Mouse (Mus musculus) heart, postnatal 0 days (tissue): Measurements from ENCODE around the gene Ell2. TPM values are rescaled to one million over a fixed set of nuclear protein-coding genes. Genes with fewer than 3 reads are reported as not detected.

Source experiments
- ATAC-seq: fragments of 200-750 bp; cut with Nextera tagmentation; 2 replicates; pipeline ENCODE4 v1.8.0; 2017; ENCODE audit warnings: low read depth, moderate number of reproducible peaks, moderate library complexity; ENCODE audit not compliant: insufficient read depth
- DNase-seq: peaks from one replicate; pipeline ENCODE4 v3.0.0-alpha.2; 2016; ENCODE audit warnings: low spot score
- H3K27ac ChIP-seq: fragments of 300-500 bp; sonication (generic); 2 replicates; pipeline ENCODE4 v1.5.1; 2014; ENCODE audit warnings: low read depth, mild to moderate bottlenecking
- H3K27me3 ChIP-seq: fragments of 300-500 bp; sonication (generic); 2 replicates; pipeline ENCODE4 v1.6.1; 2014; ENCODE audit warnings: low read length, mixed read lengths; ENCODE audit not compliant: control insufficient read depth, insufficient read depth
- H3K36me3 ChIP-seq: fragments of 300-500 bp; sonication (generic); replicated peaks from 2 replicates; pipeline ENCODE4 v1.6.1; 2014; ENCODE audit warnings: low read length, mixed read lengths; ENCODE audit not compliant: control insufficient read depth, insufficient read depth
- H3K4me1 ChIP-seq: fragments of 300-500 bp; sonication (generic); 2 replicates; pipeline ENCODE4 v1.6.1; 2014; ENCODE audit warnings: antibody characterized with exemption; ENCODE audit not compliant: control insufficient read depth, insufficient read depth
- H3K4me2 ChIP-seq: fragments of 300-500 bp; sonication (generic); 2 replicates; pipeline ENCODE4 v1.6.1; 2014; ENCODE audit warnings: low read depth, mild to moderate bottlenecking, low read length, moderate library complexity
- H3K4me3 ChIP-seq: fragments of 300-500 bp; sonication (generic); 2 replicates; pipeline ENCODE4 v1.5.1; 2014; ENCODE audit warnings: low read depth, low read length
- H3K9ac ChIP-seq: fragments of 300-500 bp; sonication (generic); replicated peaks from 2 replicates; pipeline ENCODE4 v1.6.1; 2014; ENCODE audit warnings: low read depth, low read length, mixed read lengths
- H3K9me3 ChIP-seq: fragments of 300-500 bp; sonication (generic); replicated peaks from 2 replicates; pipeline ENCODE4 v1.6.1; 2016; ENCODE audit warnings: low read length; ENCODE audit not compliant: control insufficient read depth
- CTCF ChIP-seq: IDR thresholded peaks from 2 replicates; pipeline ENCODE4 v1.5.1; 2016; ENCODE audit warnings: antibody characterized with exemption, control low read depth, low read depth
- EP300 ChIP-seq: IDR thresholded peaks from 2 replicates; pipeline ENCODE4 v1.6.1; 2016; ENCODE audit warnings: antibody characterized with exemption, low read depth
- WGBS: fragments of 180-500 bp; shearing (Covaris S2); extraction: QIAGEN DNeasy Blood & Tissue Kit; methylation state at CpG from one replicate; pipeline ENCODE4 v1.1.7; 2014; 5-methylcytosine and 5-hydroxymethylcytosine counted together
- polyA plus RNA-seq: library from polyadenylated mRNA; unstranded; fragments of >200 nt; fragmentation: Nextera tagmentation; extraction: Ambion mirVana; gene quantifications from 2 replicates; pipeline ENCODE4 v1.2.1, GENCODE M21; 2015
- total RNA-seq: library from RNA; depleted of rRNA; stranded (reverse); fragments of >200 nt; gene quantifications from 2 replicates; pipeline ENCODE4 v1.2.3, GENCODE M21; 2014; ENCODE audit warnings: low replicate concordance

Gene Ell2
- total and polyA plus RNA-seq, 2 experiments from 2014 or later = 2.5 to 2.9 TPM

DNA sequence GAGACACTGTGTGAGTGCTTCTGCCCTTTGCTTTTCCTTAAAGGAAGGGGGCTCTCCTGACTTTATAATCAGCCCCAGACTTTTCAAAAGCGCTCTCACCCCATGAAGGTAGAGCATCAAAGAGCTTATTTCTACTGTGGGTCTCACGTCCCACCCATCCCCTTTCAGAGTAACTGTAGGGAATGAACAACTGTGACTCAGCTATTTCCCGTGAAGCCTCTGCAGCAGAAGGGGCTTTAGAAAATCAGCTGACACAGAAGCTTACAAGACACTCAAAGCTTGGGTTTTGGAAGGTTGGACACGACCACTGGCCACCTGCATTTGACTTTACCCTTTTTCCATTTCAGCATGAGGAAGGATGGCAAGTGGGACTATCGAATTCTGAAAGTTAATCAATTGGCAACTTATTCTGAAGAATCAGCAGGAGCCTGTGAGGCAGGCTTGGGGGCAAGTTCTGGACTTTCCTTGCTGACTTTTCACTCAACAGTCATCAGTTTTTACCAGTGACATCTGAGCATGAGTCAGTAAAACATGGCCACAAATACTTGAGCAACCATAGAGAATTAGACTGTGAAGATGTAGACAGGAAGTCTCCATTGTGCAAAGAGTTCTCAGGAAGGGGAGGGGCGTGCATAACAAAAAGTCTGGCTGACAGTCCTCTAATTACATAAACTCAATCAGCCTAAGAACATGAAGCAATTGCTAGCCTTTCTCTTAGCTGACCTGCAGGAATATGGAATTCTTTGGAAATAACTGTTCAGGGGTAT is 87.5 kb downstream of the Ell2 start:
- Histone ChIP-seq H3K27ac (no peak overlapping the region), H3K4me1 (0 out of 2 replicates have a peak, but pooled peaks cover 3% of the 10 kb centered on the region), H3K36me3 (no peaks in the 10 kb centered on the region), H3K4me2 (no peak overlapping the region), H3K27me3 (no peaks in the 10 kb centered on the region), H3K9me3 (no peaks in the 10 kb centered on the region), H3K4me3 (no peak overlapping the region), H3K9ac (no peak overlapping the region)
- ATAC-seq (no peak), DNase-seq (no peak)
- TF ChIP-seq EP300 (no peak), CTCF (no peak)
- WGBS = 61% methylated on average over 6 of the region's 6 CpGs

- Histone ChIP-seq H3K36me3 (no peaks in the 10 kb centered on the region), H3K4me1 (0 out of 2 replicates have a peak, but pooled peaks cover 3% of the 10 kb centered on the region), H3K9ac (no peak overlapping the region), H3K27ac (peak overlapping the region; percentile 50), H3K4me3 (peak overlapping the region; percentile 42), H3K4me2 (peak overlapping the region; percentile 62), H3K27me3 (no peaks in the 10 kb centered on the region), H3K9me3 (no peaks in the 10 kb centered on the region)
- peak; percentile 98 for ATAC-seq
- TF ChIP-seq CTCF = peak; percentile 100
- TF ChIP-seq EP300 = no peak
- WGBS = 14% methylated on average over 18 of the region's 18 CpGs
- DNase-seq = peak; percentile 93
Measured at GRCm38 (mm10) chr13:75797369-75798141, 91.0 kb downstream of the Ell2 start.

DNA sequence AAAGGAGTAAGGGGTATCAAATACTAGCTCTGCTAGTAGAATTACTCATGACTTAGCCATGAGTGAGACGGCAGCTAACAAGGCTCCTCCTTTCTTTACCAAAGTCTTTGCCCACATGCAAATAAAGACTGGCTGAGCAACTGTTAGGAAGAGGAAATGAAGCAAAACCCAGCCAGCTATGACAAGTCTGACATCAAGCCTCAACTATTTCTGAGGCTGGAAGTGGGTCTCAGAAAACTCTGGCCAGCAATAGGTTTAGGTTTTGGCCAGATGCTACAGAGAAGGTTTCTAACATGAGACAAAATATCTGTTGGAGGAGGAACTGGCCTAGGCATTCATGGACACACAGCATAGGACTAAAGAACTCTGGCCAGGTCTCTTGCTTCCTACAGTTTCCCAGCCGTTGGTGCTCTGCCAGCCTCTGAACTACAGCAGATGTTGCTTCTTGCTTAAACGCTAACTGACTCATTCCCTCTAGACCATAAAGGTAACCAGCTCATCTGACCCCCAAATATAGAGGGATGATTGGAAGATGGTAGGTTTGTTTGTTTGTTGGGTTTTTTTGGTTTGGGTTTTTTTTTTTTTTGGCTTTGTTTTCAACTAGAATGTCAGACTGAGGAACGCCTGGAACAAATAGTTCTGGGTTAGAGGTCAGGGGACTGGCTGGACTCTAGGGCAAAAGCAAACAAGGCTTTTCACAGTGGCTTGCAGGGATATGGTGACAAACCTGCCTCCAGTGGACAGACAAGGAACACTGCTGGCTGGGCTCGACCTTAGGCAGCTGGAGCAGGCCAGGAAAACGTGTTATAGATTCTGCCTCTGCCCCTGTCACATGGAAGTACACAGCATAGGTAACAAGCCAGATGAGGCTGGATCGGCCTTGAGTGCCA is 92.1 kb downstream of the Ell2 start:
- Histone ChIP-seq H3K4me1 (0 out of 2 replicates have a peak, but pooled peaks cover 3% of the 10 kb centered on the region), H3K4me3 (no peak overlapping the region), H3K9ac (no peak overlapping the region), H3K36me3 (no peaks in the 10 kb centered on the region), H3K9me3 (no peaks in the 10 kb centered on the region), H3K27ac (no peak overlapping the region), H3K4me2 (no peak overlapping the region), H3K27me3 (no peaks in the 10 kb centered on the region)
- WGBS = 59% methylated on average over 7 of the region's 7 CpGs
- no peak for TF ChIP-seq EP300
- TF ChIP-seq CTCF = peak; percentile 16; the same call in 1 of the 2 replicates
- DNase-seq (no peak), ATAC-seq (no peak)

DNA sequence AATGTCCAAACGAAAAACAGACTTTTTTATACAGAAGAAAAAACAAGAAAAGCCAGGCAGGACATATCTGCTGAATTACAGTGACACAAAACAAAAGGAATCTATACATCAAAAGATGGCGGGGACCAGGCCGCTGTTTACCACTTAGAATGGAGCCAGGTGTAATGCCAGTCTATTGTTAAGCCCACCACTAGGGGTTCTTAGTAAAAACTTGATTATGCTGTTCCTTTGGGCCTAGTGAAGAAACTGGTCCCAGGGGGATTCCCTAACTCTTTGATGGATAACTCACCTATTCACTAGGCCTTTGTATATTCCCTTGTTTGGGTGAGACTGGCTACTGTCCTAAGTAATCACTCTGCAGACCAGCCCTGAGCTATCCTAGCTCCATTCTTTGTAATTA is 92.9 kb downstream of the Ell2 start:
- Histone ChIP-seq H3K9ac (no peak overlapping the region), H3K9me3 (no peaks in the 10 kb centered on the region)
- ATAC-seq = no peak

GRCm38 (mm10) chr13:75807969-75808368 is 101.4 kb downstream of the Ell2 start:
- Histone ChIP-seq H3K27ac (no peak overlapping the region), H3K36me3 (no peaks in the 10 kb centered on the region), H3K9ac (no peak overlapping the region), H3K4me2 (no peak overlapping the region), H3K4me1 (no peaks in the 10 kb centered on the region), H3K4me3 (no peak overlapping the region), H3K9me3 (no peaks in the 10 kb centered on the region), H3K27me3 (no peaks in the 10 kb centered on the region)
- TF ChIP-seq CTCF (no peak), EP300 (no peak)
- DNase-seq (no peak), ATAC-seq (no peak)
- WGBS = 83% methylated on average over 1 of the region's 1 CpGs

More for the DNA sequence above, 92.9 kb downstream of the Ell2 start:
- no peak for DNase-seq
- TF ChIP-seq CTCF = no peak
- no peak for TF ChIP-seq EP300
- 76% methylated on average over 3 of the region's 3 CpGs for WGBS
- Histone ChIP-seq H3K4me2 (no peak overlapping the region), H3K27ac (no peak overlapping the region), H3K4me3 (no peak overlapping the region), H3K36me3 (no peaks in the 10 kb centered on the region), H3K4me1 (0 out of 2 replicates have a peak, but pooled peaks cover 3% of the 10 kb centered on the region), H3K27me3 (no peaks in the 10 kb centered on the region)
